Mouse (Mus musculus): ENCODE measurements at regions not wholly inside any gene's neighbourhood (a gene's known extent, or its start where the extent isn't known, plus 50 kb on each side); places are given as distances from the start of the nearest gene placed in this dataset. TPM values are rescaled to one million over a fixed set of nuclear protein-coding genes. Genes with fewer than 3 reads are reported as not detected.

- no peaks in the 10 kb centered on the region for H3K4me1 ChIP-seq (replicated peaks)
- H3K4me3 ChIP-seq (replicated peaks) = no peak overlapping the region
- ATAC-seq = no peak
- no peaks in the 10 kb centered on the region for H3K9me3 ChIP-seq
- no peaks in the 10 kb centered on the region for H3K36me3 ChIP-seq
- H3K4me2 ChIP-seq (replicated peaks) = no peak overlapping the region
- H3K9ac ChIP-seq (replicated peaks) = no peak overlapping the region
- no peak overlapping the region for H3K27ac ChIP-seq
- no peaks in the 10 kb centered on the region for H3K27me3 ChIP-seq
- 93% methylated on average over 7 of the region's 7 CpGs for WGBS
These were observed 92.6 kb upstream of the Zpld1 start for GRCm38 (mm10) chr16:55390400-55390799.

- 68% methylated on average over 7 of the region's 7 CpGs for WGBS
- H3K4me2 ChIP-seq (replicated peaks) = no peak overlapping the region
- H3K9me3 ChIP-seq = peaks cover 3% of the 10 kb centered on the region; the same call in 1 of the 2 replicates
- H3K27me3 ChIP-seq = no peaks in the 10 kb centered on the region
- H3K4me3 ChIP-seq (replicated peaks) = no peak overlapping the region
- no peak overlapping the region for H3K27ac ChIP-seq
- no peaks in the 10 kb centered on the region for H3K4me1 ChIP-seq (replicated peaks)
- no peak overlapping the region for H3K9ac ChIP-seq (replicated peaks)
- H3K36me3 ChIP-seq = no peaks in the 10 kb centered on the region
- ATAC-seq = no peak
These were observed 82.2 kb upstream of the Zpld1 start for GRCm38 (mm10) chr16:55379996-55380395.

- H3K4me2 ChIP-seq (replicated peaks) = no peak overlapping the region
- no peaks in the 10 kb centered on the region for H3K4me1 ChIP-seq (replicated peaks)
- no peak for ATAC-seq
- H3K9me3 ChIP-seq = peaks cover 3% of the 10 kb centered on the region; the same call in 1 of the 2 replicates
- no peaks in the 10 kb centered on the region for H3K27me3 ChIP-seq
- H3K4me3 ChIP-seq (replicated peaks) = no peak overlapping the region
- H3K9ac ChIP-seq (replicated peaks) = no peak overlapping the region
- no peak overlapping the region for H3K27ac ChIP-seq
- H3K36me3 ChIP-seq = no peaks in the 10 kb centered on the region
These were observed 81.4 kb upstream of the Zpld1 start for GRCm38 (mm10) chr16:55379189-55379588.

GRCm38 (mm10) chr16:55378701-55379100, 80.9 kb upstream of the Zpld1 start:
- Histone ChIP-seq H3K27ac (no peak overlapping the region), H3K4me3 (replicated peaks) (no peak overlapping the region)
- WGBS = 75% methylated on average over 3 of the region's 3 CpGs

GRCm38 (mm10) chr16:55375922-55376321, 78.1 kb upstream of the Zpld1 start:
- no peaks in the 10 kb centered on the region for H3K4me1 ChIP-seq (replicated peaks)
- no peak overlapping the region for H3K9ac ChIP-seq (replicated peaks)
- H3K27ac ChIP-seq = no peak overlapping the region
- no peaks in the 10 kb centered on the region for H3K36me3 ChIP-seq
- ATAC-seq = no peak
- no peak overlapping the region for H3K4me2 ChIP-seq (replicated peaks)
- no peaks in the 10 kb centered on the region for H3K9me3 ChIP-seq
- whole genome bisulfite sequencing = 94% methylated on average over 3 of the region's 3 CpGs
- H3K27me3 ChIP-seq = no peaks in the 10 kb centered on the region
- H3K4me3 ChIP-seq (replicated peaks) = no peak overlapping the region

More at GRCm38 (mm10) chr16:55378701-55379100, 80.9 kb upstream of the Zpld1 start:
- Histone ChIP-seq H3K4me1 (replicated peaks) (no peaks in the 10 kb centered on the region), H3K27me3 (no peaks in the 10 kb centered on the region), H3K9ac (replicated peaks) (no peak overlapping the region), H3K9me3 (peaks cover under 1% of the 10 kb centered on the region; the same call in 1 of the 2 replicates), H3K36me3 (no peaks in the 10 kb centered on the region), H3K4me2 (replicated peaks) (no peak overlapping the region)
- no peak for ATAC-seq

GRCm38 (mm10) chr16:55357686-55358085, 59.9 kb upstream of the Zpld1 start:
- no peak overlapping the region for H3K4me2 ChIP-seq (replicated peaks)
- no peaks in the 10 kb centered on the region for H3K9me3 ChIP-seq
- H3K36me3 ChIP-seq = no peaks in the 10 kb centered on the region
- no peaks in the 10 kb centered on the region for H3K27me3 ChIP-seq
- H3K4me1 ChIP-seq (replicated peaks) = no peaks in the 10 kb centered on the region
- WGBS = 36% methylated on average over 4 of the region's 4 CpGs
- no peak for ATAC-seq
- no peak overlapping the region for H3K9ac ChIP-seq (replicated peaks)
- no peak overlapping the region for H3K27ac ChIP-seq
- H3K4me3 ChIP-seq (replicated peaks) = no peak overlapping the region

GRCm38 (mm10) chr16:55356097-55356496, 58.3 kb upstream of the Zpld1 start:
- Histone ChIP-seq H3K36me3 (no peaks in the 10 kb centered on the region), H3K9ac (replicated peaks) (no peak overlapping the region), H3K4me3 (replicated peaks) (no peak overlapping the region), H3K27ac (no peak overlapping the region), H3K4me1 (replicated peaks) (no peaks in the 10 kb centered on the region), H3K9me3 (no peaks in the 10 kb centered on the region), H3K27me3 (no peaks in the 10 kb centered on the region), H3K4me2 (replicated peaks) (no peak overlapping the region)
- ATAC-seq = no peak
- 77% methylated on average over 3 of the region's 3 CpGs for WGBS

Small RNAs in the stretch of these regions (microRNA-seq; reads per million reads assigned to microRNA genes)
- gene Mir5118 = not detected
